Mouse (Mus musculus): ENCODE results near the gene Shd. TPM values are rescaled to one million over a fixed set of nuclear protein-coding genes. Genes with fewer than 3 reads are reported as not detected.

The Shd gene
- polyA plus RNA-seq, 1 experiment from 2014 or later: 89.1 TPM

Other genes with a start within 250 kb of the Shd start
- 0.11 TPM in 1 of 2 replicates, not detected in the other for gene Adgre4, start 220.5 kb upstream of the Shd start, polyA plus RNA-seq (2014; fragmentation: Nextera tagmentation; extraction: Ambion mirVana)
- gene Zfp119a, start 91.5 kb upstream of the Shd start, polyA plus RNA-seq (2014; fragmentation: Nextera tagmentation; extraction: Ambion mirVana): 9.2 TPM in 2 replicates
- gene Zfp959, start 78.4 kb upstream of the Shd start, polyA plus RNA-seq (2014; fragmentation: Nextera tagmentation; extraction: Ambion mirVana): 12.9 and 14.0 TPM in 2 replicates
- 6.3 and 6.7 TPM in 2 replicates for gene Zfp119b, start 21.0 kb upstream of the Shd start, polyA plus RNA-seq (2014; fragmentation: Nextera tagmentation; extraction: Ambion mirVana)
- gene Ebi3, start 17.8 kb upstream of the Shd start, polyA plus RNA-seq (2014; fragmentation: Nextera tagmentation; extraction: Ambion mirVana): 2.1 and 2.7 TPM in 2 replicates
- 21.3 and 24.4 TPM in 2 replicates for gene Yju2, start 11.4 kb upstream of the Shd start, polyA plus RNA-seq (2014; fragmentation: Nextera tagmentation; extraction: Ambion mirVana)
- 61.2 and 65.6 TPM in 2 replicates for gene Fsd1, start 16.0 kb downstream of the Shd start, polyA plus RNA-seq (2014; fragmentation: Nextera tagmentation; extraction: Ambion mirVana)
- 3.6 and 4.5 TPM in 2 replicates for gene Stap2, start 35.1 kb downstream of the Shd start, polyA plus RNA-seq (2014; fragmentation: Nextera tagmentation; extraction: Ambion mirVana)
- gene Mpnd, start 35.2 kb downstream of the Shd start, polyA plus RNA-seq (2014; fragmentation: Nextera tagmentation; extraction: Ambion mirVana): 146 and 158 TPM in 2 replicates
- gene Sh3gl1, start 66.2 kb downstream of the Shd start, polyA plus RNA-seq (2014; fragmentation: Nextera tagmentation; extraction: Ambion mirVana): 106 and 118 TPM in 2 replicates
- 20.7 and 24.7 TPM in 2 replicates for gene Chaf1a, start 70.0 kb downstream of the Shd start, polyA plus RNA-seq (2014; fragmentation: Nextera tagmentation; extraction: Ambion mirVana)
- 43.2 and 48.4 TPM in 2 replicates for gene Ubxn6, start 104.6 kb downstream of the Shd start, polyA plus RNA-seq (2014; fragmentation: Nextera tagmentation; extraction: Ambion mirVana)
- gene Hdgfl2, start 109.2 kb downstream of the Shd start, polyA plus RNA-seq (2014; fragmentation: Nextera tagmentation; extraction: Ambion mirVana): 104 and 121 TPM in 2 replicates
- 0.05 and 0.07 TPM in 2 replicates for gene Plin4, start 139.3 kb downstream of the Shd start, polyA plus RNA-seq (2014; fragmentation: Nextera tagmentation; extraction: Ambion mirVana)
- 0.07 TPM in 1 of 2 replicates, not detected in the other for gene Plin5, start 147.1 kb downstream of the Shd start, polyA plus RNA-seq (2014; fragmentation: Nextera tagmentation; extraction: Ambion mirVana)
- 0.15 TPM in 1 of 2 replicates, not detected in the other for gene Lrg1, start 151.5 kb downstream of the Shd start, polyA plus RNA-seq (2014; fragmentation: Nextera tagmentation; extraction: Ambion mirVana)
- 1.9 TPM in 2 replicates for gene Sema6b, start 169.9 kb downstream of the Shd start, polyA plus RNA-seq (2014; fragmentation: Nextera tagmentation; extraction: Ambion mirVana)
- 5.8 and 7.7 TPM in 2 replicates for gene Tnfaip8l1, start 192.0 kb downstream of the Shd start, polyA plus RNA-seq (2014; fragmentation: Nextera tagmentation; extraction: Ambion mirVana)
- gene Mydgf, start 213.5 kb downstream of the Shd start, polyA plus RNA-seq (2014; fragmentation: Nextera tagmentation; extraction: Ambion mirVana): 52.3 and 57.7 TPM in 2 replicates
- gene Dpp9, start 248.4 kb downstream of the Shd start, polyA plus RNA-seq (2014; fragmentation: Nextera tagmentation; extraction: Ambion mirVana): 29.5 and 33.8 TPM in 2 replicates

Data from midbrain, embryonic 11.5 days (tissue).